Mouse (Mus musculus) heart, embryonic 13.5 days (tissue): ENCODE data around the gene Calcr. TPM values are rescaled to one million over a fixed set of nuclear protein-coding genes. Genes with fewer than 3 reads are reported as not detected.
"Not testable (repeated sequence)": the region's sequence is repeated elsewhere in the genome, so short reads cannot be mapped to it uniquely, and the experiment has no call there.

Experiments
- ATAC-seq: fragments of 200-750 bp; cut with Nextera tagmentation; 2 replicates; pipeline ENCODE4 v1.8.0; 2017; ENCODE audit warnings: moderate TSS enrichment; ENCODE audit not compliant: insufficient number of reproducible peaks, low FRiP score, low TSS enrichment; ENCODE audit errors: extremely low read depth
- H3K27ac ChIP-seq: fragments of 300-500 bp; sonication (generic); replicated peaks from 2 replicates; pipeline ENCODE4 v1.5.1; 2015; ENCODE audit warnings: moderate library complexity, mild to moderate bottlenecking, inconsistent platforms
- H3K27me3 ChIP-seq: fragments of 300-500 bp; sonication (generic); replicated peaks from 2 replicates; pipeline ENCODE4 v1.6.1; 2015; ENCODE audit warnings: mild to moderate bottlenecking, inconsistent platforms
- H3K36me3 ChIP-seq: fragments of 300-500 bp; sonication (generic); 2 replicates; pipeline ENCODE4 v1.6.1; 2015; ENCODE audit warnings: mild to moderate bottlenecking, inconsistent platforms
- H3K4me1 ChIP-seq: fragments of 300-500 bp; sonication (generic); 2 replicates; pipeline ENCODE4 v1.6.1; 2015; ENCODE audit warnings: inconsistent platforms
- H3K4me2 ChIP-seq: fragments of 300-500 bp; sonication (generic); 2 replicates; pipeline ENCODE4 v1.6.1; 2015; ENCODE audit warnings: inconsistent platforms, mild to moderate bottlenecking, moderate library complexity
- H3K4me3 ChIP-seq: fragments of 300-500 bp; sonication (generic); 2 replicates; pipeline ENCODE4 v1.5.1; 2015; ENCODE audit warnings: moderate library complexity, mild to moderate bottlenecking, inconsistent platforms
- H3K9ac ChIP-seq: fragments of 300-500 bp; sonication (generic); 2 replicates; pipeline ENCODE4 v1.6.1; 2015; ENCODE audit warnings: inconsistent platforms, mild to moderate bottlenecking, moderate library complexity
- H3K9me3 ChIP-seq: fragments of 300-500 bp; sonication (generic); 2 replicates; pipeline ENCODE4 v1.6.1; 2016; ENCODE audit warnings: inconsistent platforms
- WGBS: fragments of 180-500 bp; shearing (Covaris S2); methylation state at CpG from one replicate; pipeline ENCODE4 v1.1.7; 2015; ENCODE audit warnings: mixed read lengths; 5-methylcytosine and 5-hydroxymethylcytosine counted together
- microRNA counts: library from miRNA; unstranded; fragments of <30 nt; microRNA quantifications from one replicate; lab custom pipeline; 2016
- microRNA-seq: library from miRNA; unstranded; fragments of <30 nt; microRNA quantifications from one replicate; pipeline ENCODE4, GENCODE M21; 2016
- polyA plus RNA-seq: library from polyadenylated mRNA; unstranded; fragments of >200 nt; fragmentation: Nextera tagmentation; extraction: Ambion mirVana; gene quantifications from 2 replicates; pipeline ENCODE4 v1.2.1, GENCODE M21; 2015

The Calcr gene
- polyA plus RNA-seq, 1 experiment from 2014 or later, result 0.71 TPM

DNA sequence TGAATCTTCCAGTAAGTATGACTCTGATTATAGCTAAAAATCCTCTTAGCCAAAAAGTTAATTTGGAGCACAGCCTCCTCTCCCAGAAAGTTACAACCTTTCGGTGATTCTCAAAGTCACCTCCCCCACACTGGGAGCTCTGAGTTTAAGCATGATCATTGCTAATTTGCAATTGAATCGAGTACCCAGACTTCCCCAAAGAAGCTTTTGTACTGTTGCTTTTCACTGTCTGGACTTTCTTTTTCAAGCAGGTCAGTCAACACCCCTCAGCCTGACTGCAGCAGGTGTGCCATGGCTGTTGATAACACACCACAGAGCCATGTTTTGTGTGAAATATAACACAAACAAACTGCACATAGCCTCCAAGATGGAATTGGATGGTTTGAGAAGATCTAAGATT lies 86.7 kb downstream of the Calcr start:
- no peak for ATAC-seq
- no peak overlapping the region for H3K9ac ChIP-seq
- 68% methylated on average over 2 of the region's 2 CpGs for WGBS

DNA sequence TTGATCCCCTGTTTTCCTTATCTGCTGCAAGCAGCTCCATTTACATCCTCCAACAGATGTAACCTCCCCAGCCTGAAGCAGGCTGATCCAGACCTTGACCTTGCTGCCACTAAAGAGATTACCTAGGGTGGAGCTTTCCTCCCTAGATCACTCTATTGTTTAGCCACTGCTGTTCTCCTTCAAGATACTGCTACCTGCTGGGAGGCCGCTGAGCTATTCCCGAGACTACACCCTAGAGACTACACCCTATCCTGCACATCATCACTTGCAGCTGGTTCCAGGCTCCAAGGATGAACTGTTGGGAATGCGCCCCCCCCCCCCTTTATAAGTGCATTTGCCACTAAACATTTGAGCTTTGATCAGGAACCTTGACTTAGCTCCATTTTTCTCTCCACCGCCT lies 92.6 kb downstream of the Calcr start:
- H3K36me3 ChIP-seq, H3K27ac ChIP-seq, H3K9ac ChIP-seq, H3K27me3 ChIP-seq, H3K9me3 ChIP-seq, H3K4me2 ChIP-seq, ATAC-seq, H3K4me1 ChIP-seq, H3K4me3 ChIP-seq: not testable (repeated sequence)
- 74% methylated on average over 4 of the region's 4 CpGs for WGBS

More for the DNA sequence above, 86.7 kb downstream of the Calcr start:
- no peak overlapping the region for H3K4me2 ChIP-seq
- H3K36me3 ChIP-seq, result no peaks in the 10 kb centered on the region
- H3K27me3 ChIP-seq, result no peaks in the 10 kb centered on the region
- H3K4me3 ChIP-seq, result no peak overlapping the region
- no peaks in the 10 kb centered on the region for H3K9me3 ChIP-seq
- H3K4me1 ChIP-seq, result no peaks in the 10 kb centered on the region
- H3K27ac ChIP-seq, result no peak overlapping the region

DNA sequence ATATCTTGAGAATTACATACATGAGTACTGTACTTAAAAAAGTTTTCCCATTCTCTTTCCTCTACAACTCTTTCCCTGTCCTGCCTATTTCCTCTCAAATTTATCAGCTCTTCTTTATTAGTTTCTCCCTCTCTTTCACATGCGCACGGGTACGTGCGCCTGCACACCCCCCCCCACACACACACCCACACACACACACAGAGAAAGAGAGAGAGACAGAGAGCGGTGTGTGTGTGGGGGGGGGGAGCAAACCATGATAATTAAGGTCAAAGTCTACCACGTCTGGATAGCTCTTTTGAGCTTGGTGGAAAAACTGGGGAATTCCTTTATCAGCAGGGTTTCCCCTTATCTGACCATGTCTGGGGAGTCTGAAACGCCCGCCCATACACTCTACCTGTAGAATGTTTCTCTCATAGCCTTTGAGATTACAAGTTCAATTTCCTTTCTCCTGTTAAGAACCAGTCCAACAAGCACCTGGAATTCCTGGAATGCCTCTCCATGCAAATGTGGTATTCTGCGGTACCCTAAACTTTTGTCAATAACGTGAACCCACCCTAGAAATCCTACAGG lies 100.3 kb downstream of the Calcr start:
- no peaks in the 10 kb centered on the region for H3K36me3 ChIP-seq
- 51% methylated on average over 10 of the region's 10 CpGs for WGBS
- no peak overlapping the region for H3K4me2 ChIP-seq
- no peaks in the 10 kb centered on the region for H3K9me3 ChIP-seq
- H3K9ac ChIP-seq, result no peak overlapping the region
- no peaks in the 10 kb centered on the region for H3K4me1 ChIP-seq
- ATAC-seq, result no peak
- no peaks in the 10 kb centered on the region for H3K27me3 ChIP-seq
- no peak overlapping the region for H3K27ac ChIP-seq
- no peak overlapping the region for H3K4me3 ChIP-seq

DNA sequence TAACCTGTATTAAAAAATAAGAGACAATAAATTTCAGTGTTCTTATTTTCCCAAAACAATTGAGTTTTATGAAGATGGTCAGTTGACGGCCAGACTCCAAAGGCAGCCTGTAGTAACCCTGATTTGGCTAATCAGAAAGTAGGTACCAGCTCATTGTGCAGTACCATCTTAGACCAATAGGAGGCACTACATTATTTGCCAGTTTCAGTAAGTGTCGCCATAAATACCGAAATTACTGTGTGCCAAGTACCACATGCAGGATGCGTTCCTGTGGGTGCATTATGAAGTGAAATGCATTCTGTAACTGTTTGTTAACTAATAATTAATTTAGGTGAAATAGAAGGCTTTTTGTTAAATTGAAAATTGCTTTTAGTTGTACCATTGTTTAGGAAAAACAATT lies 106.1 kb downstream of the Calcr start:
- Histone ChIP-seq H3K27ac (no peak overlapping the region), H3K4me2 (no peak overlapping the region), H3K4me3 (no peak overlapping the region), H3K27me3 (no peaks in the 10 kb centered on the region), H3K9ac (no peak overlapping the region), H3K9me3 (0 out of 2 replicates have a peak, but pooled peaks cover 2% of the 10 kb centered on the region), H3K4me1 (no peaks in the 10 kb centered on the region), H3K36me3 (no peaks in the 10 kb centered on the region)
- 84% methylated on average over 4 of the region's 4 CpGs for WGBS
- no peak for ATAC-seq

MicroRNAs encoded within 50 kb of the gene (microRNA counts, 519-probe panel; counts per million panel counts)
- microRNA mmu-miR-489 (lab: Ali Mortazavi, UCI), result 2,700 counts per million, percentile 65 among the panel's probes with 10 or more counts
- 209 counts per million, percentile 61 among the panel's probes with 10 or more counts for microRNA mmu-miR-653 (lab: Ali Mortazavi, UCI)

Small RNA genes within 50 kb of the gene (microRNA-seq; reads per million reads assigned to microRNA genes)
- gene Mir489, result 1.8 reads per million
- 1.6 reads per million for gene Mir653

Other genes with a start within 250 kb of the Calcr start
- gene Tfpi2, start 224.2 kb upstream of the Calcr start, polyA plus RNA-seq, result 5.1 and 5.5 TPM in 2 replicates
- gene Gngt1, start 229.1 kb upstream of the Calcr start, polyA plus RNA-seq, result not detected in 2 replicates
- gene Gng11, start 239.2 kb upstream of the Calcr start, polyA plus RNA-seq, result 83.0 and 85.6 TPM in 2 replicates